Mouse (Mus musculus) lung, postnatal 0 days (tissue): Measurements from ENCODE around the gene Snapin.

Experiments
- CTCF ChIP-seq: IDR thresholded peaks from 2 replicates; pipeline ENCODE4 v1.5.1; 2016; ENCODE audit warnings: antibody characterized with exemption, mild to moderate bottlenecking
- EP300 ChIP-seq: IDR thresholded peaks from 2 replicates; pipeline ENCODE4 v1.6.1; 2016; ENCODE audit warnings: antibody characterized with exemption, mild to moderate bottlenecking, control low read depth

DNA sequence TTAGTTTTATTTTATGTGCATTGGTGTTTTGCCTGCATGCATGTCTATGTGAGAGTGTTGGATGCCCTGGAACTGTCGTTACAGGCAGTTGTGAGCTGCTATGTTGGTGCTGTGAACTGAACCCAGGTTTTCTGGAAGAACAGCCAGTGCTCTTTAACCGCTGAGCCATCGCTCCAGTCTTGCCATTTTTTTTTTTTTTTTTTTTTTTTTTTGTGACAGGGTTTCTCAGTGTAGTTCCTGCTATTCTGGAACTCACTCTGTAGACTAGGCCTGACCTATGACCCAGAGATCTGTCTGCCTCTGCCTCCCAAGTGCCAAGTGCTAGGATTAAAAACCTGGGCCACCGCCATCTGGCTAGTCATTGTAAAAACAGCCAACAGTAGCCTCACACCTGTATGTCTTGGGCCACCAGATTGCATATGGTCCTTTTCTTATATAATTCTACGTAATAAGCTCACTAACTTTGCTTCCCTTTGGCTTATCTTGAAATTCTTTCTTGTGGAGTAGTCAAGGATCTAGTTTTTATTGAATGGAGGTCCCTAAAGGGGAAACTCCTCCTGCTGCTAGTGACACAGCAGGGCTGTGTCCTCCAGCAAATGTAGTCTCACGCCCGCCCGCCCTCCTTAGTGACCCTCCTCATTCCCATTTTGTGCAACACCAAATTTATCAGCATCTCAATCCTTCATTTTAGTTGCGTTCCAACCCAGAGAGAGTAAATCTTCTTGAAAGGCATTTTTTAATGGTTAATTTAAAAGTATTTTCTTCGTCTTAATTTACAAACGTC, 45.2 kb downstream of the Snapin start:
- TF ChIP-seq CTCF (no peak), EP300 (no peak)
